In the genomic region with DNA sequence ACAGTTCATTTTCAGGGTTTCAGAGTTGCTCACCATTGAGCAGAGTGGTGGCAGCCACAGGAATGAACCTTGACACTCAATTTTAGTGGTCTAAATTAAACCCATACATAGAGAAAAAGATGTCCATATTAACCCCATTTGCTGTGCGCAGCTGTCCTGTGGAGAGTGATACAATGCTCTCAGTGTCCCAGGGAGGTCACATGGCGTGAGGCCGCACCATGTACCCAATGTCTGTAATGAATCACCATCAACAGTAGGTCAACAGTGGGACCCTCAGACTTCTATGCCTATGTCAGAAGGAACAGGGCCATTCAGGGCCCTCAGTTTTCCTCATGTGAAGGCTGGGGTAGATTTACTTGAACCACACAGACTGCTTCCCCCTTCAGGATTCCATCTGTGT, we compare ENCODE assay signal across 23 mouse cellular contexts.
DNase-seq lines count a peak whose midpoint lies in the region; ATAC-seq and TF ChIP-seq lines count a peak whose summit lies in the region.
"Had no signal": no experiment of that assay in that cellular context is flagged by ENCODE, and none has a peak within 500 bp of the region (broad histone marks: within the 10 kb centered on the region; RNA-seq: fewer than 3 reads in every experiment).

No protein-coding gene starts in this region.

- no peak overlapping the region for H3K9ac ChIP-seq in heart, embryonic 12.5 days
- H3K9ac ChIP-seq in kidney, embryonic 15.5 days: no peak overlapping the region
- H3K9ac ChIP-seq: embryonic facial prominence, embryonic 12.5 days; forebrain, embryonic 13.5 days; forebrain, embryonic 15.5 days; forebrain, postnatal 0 days had no signal

- no peak overlapping the region for H3K4me3 ChIP-seq in heart, embryonic 10.5 days
- H3K4me3 ChIP-seq in heart, embryonic 12.5 days: no peak overlapping the region
- no peak overlapping the region for H3K4me3 ChIP-seq in kidney, embryonic 15.5 days (replicated peaks)
- no peak overlapping the region for H3K4me3 ChIP-seq in C2C12 (ENCODE audit: insufficient read depth, poor library complexity, severe bottlenecking)
- H3K4me3 ChIP-seq: embryonic facial prominence, embryonic 12.5 days; forebrain, embryonic 13.5 days; forebrain, embryonic 15.5 days had no signal

- peak; percentile 34 for DNase-seq in embryo, embryonic 10.5 days (ENCODE audit: low spot score)
- no peak for DNase-seq in embryo, embryonic 10 days (ENCODE audit: low spot score)
- peak; percentile 53 for DNase-seq in heart, embryonic 10.5 days (ENCODE audit: low spot score)
- DNase-seq in kidney, postnatal 14 days: no peak
- no peak for DNase-seq in frontal cortex, postnatal 25 days (ENCODE audit: low spot score in 2 of 2)
- DNase-seq: adrenal gland, adult 2 months; adrenal gland, postnatal 10 days; adrenal gland, postnatal 25 days; B cell, adult 2 months; cerebellum, adult 11 months; cerebellum, adult 18-20 months; cerebellum, adult 8-10 months; cerebellum, adult 9-11 months; cerebellum, postnatal 14 days; cerebellum, postnatal 36 days; embryo, embryonic 11 days; forebrain, postnatal 0 days had no signal

- H3K79me3 ChIP-seq in C2C12 (ENCODE audit: low read depth): no peaks in the 10 kb centered on the region

- peaks cover 6% of the 10 kb centered on the region; the same call in 1 of the 2 replicates for H3K4me1 ChIP-seq in heart, embryonic 10.5 days
- H3K4me1 ChIP-seq in heart, embryonic 12.5 days (replicated peaks): peaks cover 15% of the 10 kb centered on the region
- H3K4me1 ChIP-seq in kidney, embryonic 15.5 days: peaks cover 16% of the 10 kb centered on the region
- H3K4me1 ChIP-seq: forebrain, embryonic 13.5 days; forebrain, embryonic 15.5 days had no signal

- no peak for ATAC-seq in heart, embryonic 12.5 days (ENCODE audit: insufficient number of reproducible peaks, low FRiP score)
- no peak for ATAC-seq in kidney, embryonic 15.5 days (replicated peaks; ENCODE audit: low FRiP score)
- ATAC-seq: forebrain, embryonic 13.5 days; forebrain, embryonic 15.5 days; forebrain, postnatal 0 days had no signal

- H3K79me2 ChIP-seq in C2C12 (ENCODE audit: control insufficient read depth, insufficient read depth): no peaks in the 10 kb centered on the region

- no peak overlapping the region for H3ac ChIP-seq in C2C12 (ENCODE audit: control insufficient read depth, insufficient read length, low read depth)

- H3K36me3 ChIP-seq in heart, embryonic 10.5 days: no peaks in the 10 kb centered on the region
- no peaks in the 10 kb centered on the region for H3K36me3 ChIP-seq in heart, embryonic 12.5 days
- no peaks in the 10 kb centered on the region for H3K36me3 ChIP-seq in kidney, embryonic 15.5 days
- H3K36me3 ChIP-seq in C2C12 (ENCODE audit: control insufficient read depth, insufficient read depth): no peaks in the 10 kb centered on the region
- H3K36me3 ChIP-seq: embryonic facial prominence, embryonic 12.5 days; forebrain, embryonic 15.5 days had no signal

- 85% methylated on average over 3 of the region's 3 CpGs for WGBS in heart, embryonic 10.5 days
- 87% methylated on average over 3 of the region's 3 CpGs for WGBS in heart, embryonic 12.5 days
- 86% methylated on average over 3 of the region's 3 CpGs for WGBS in kidney, embryonic 15.5 days

- no peaks in the 10 kb centered on the region for H3K27me3 ChIP-seq in heart, embryonic 10.5 days (ENCODE audit: insufficient read depth, poor library complexity, severe bottlenecking)
- H3K27me3 ChIP-seq in heart, embryonic 12.5 days (replicated peaks): no peaks in the 10 kb centered on the region
- H3K27me3 ChIP-seq in kidney, embryonic 15.5 days: no peaks in the 10 kb centered on the region
- no peaks in the 10 kb centered on the region for H3K27me3 ChIP-seq in C2C12 (ENCODE audit: control insufficient read depth, insufficient read depth, insufficient read length)
- H3K27me3 ChIP-seq: embryonic facial prominence, embryonic 12.5 days; forebrain, embryonic 13.5 days; forebrain, embryonic 15.5 days had no signal

- no peak overlapping the region for H3K4me2 ChIP-seq in heart, embryonic 12.5 days
- H3K4me2 ChIP-seq in kidney, embryonic 15.5 days: no peak overlapping the region
- H3K4me2 ChIP-seq: embryonic facial prominence, embryonic 12.5 days; forebrain, embryonic 13.5 days; forebrain, embryonic 15.5 days had no signal

- H3K9me3 ChIP-seq in heart, embryonic 10.5 days: no peaks in the 10 kb centered on the region
- no peaks in the 10 kb centered on the region for H3K9me3 ChIP-seq in heart, embryonic 12.5 days (replicated peaks)
- no peaks in the 10 kb centered on the region for H3K9me3 ChIP-seq in kidney, embryonic 15.5 days (replicated peaks)
- H3K9me3 ChIP-seq: embryonic facial prominence, embryonic 12.5 days; forebrain, embryonic 13.5 days; forebrain, embryonic 15.5 days had no signal

- no peak for TF ChIP-seq CTCF in C2C12 (IDR thresholded peaks at IDR 0.05; ENCODE audit: control insufficient read depth, insufficient read depth, insufficient read length)

- no peak overlapping the region for H3K27ac ChIP-seq in heart, embryonic 10.5 days
- H3K27ac ChIP-seq in heart, embryonic 12.5 days (ENCODE audit: poor library complexity, severe bottlenecking): no peak overlapping the region
- peak overlapping the region; percentile 72; the same call in 1 of the 2 replicates for H3K27ac ChIP-seq in kidney, embryonic 15.5 days
- H3K27ac ChIP-seq: embryonic facial prominence, embryonic 12.5 days; forebrain, embryonic 13.5 days; forebrain, embryonic 15.5 days had no signal

TF ChIP-seq in C2C12, 6 proteins besides CTCF, POLR2A, EP300 and RAD21:
- TF ChIP-seq USF1 (IDR thresholded peaks at IDR 0.05; ENCODE audit: low read depth) (peak; percentile 1), CEBPB (IDR thresholded peaks at IDR 0.05; ENCODE audit: low read depth) (no peak), MAX (IDR thresholded peaks at IDR 0.05) (no peak), FOSL1 (IDR thresholded peaks at IDR 0.05; ENCODE audit: insufficient read depth, low read length, poor library complexity, severe bottlenecking) (no peak), MYOG (IDR thresholded peaks at IDR 0.05; ENCODE audit: control insufficient read depth, extremely low read depth, insufficient read length) (no peak), MYOD1 (IDR thresholded peaks at IDR 0.05; ENCODE audit: control insufficient read depth, insufficient read length, low read depth) (no peak)

Comparison
In these comparisons a context has a peak if more than half of its experiments do, and no peak if none do; other contexts are left out.
1. DNase-seq: peak in embryo, embryonic 10.5 days (single experiment) and heart, embryonic 10.5 days (single experiment); none in embryo, embryonic 10 days (single experiment), kidney, postnatal 14 days (single experiment) and frontal cortex, postnatal 25 days (0 of 2).